Mouse (Mus musculus) lung, embryonic 15.5 days (tissue): Measurements from ENCODE around the gene Asz1. TPM values are rescaled to one million over a fixed set of nuclear protein-coding genes. Genes with fewer than 3 reads are reported as not detected.
A peak's percentile ranks its signal among the peaks of the same experiment; 100 is the strongest.

Experiments used
- ATAC-seq: fragments of 200-750 bp; cut with Nextera tagmentation; 2 replicates; pipeline ENCODE4 v1.8.0; 2017; ENCODE audit warnings: moderate number of reproducible peaks, borderline replicate concordance; ENCODE audit not compliant: low FRiP score, low TSS enrichment; ENCODE audit errors: extremely low read depth
- H3K27ac ChIP-seq: fragments of 300-500 bp; sonication (generic); 2 replicates; pipeline ENCODE4 v1.5.1; 2015; ENCODE audit warnings: moderate library complexity, mild to moderate bottlenecking, inconsistent platforms
- H3K27me3 ChIP-seq: fragments of 300-500 bp; sonication (generic); 2 replicates; pipeline ENCODE4 v1.6.1; 2015; ENCODE audit warnings: inconsistent platforms
- H3K36me3 ChIP-seq: fragments of 300-500 bp; sonication (generic); 2 replicates; pipeline ENCODE4 v1.6.1; 2015; ENCODE audit warnings: inconsistent platforms
- H3K4me1 ChIP-seq: fragments of 300-500 bp; sonication (generic); 2 replicates; pipeline ENCODE4 v1.6.1; 2015; ENCODE audit warnings: inconsistent platforms
- H3K4me2 ChIP-seq: fragments of 300-500 bp; sonication (generic); 2 replicates; pipeline ENCODE4 v1.6.1; 2015; ENCODE audit warnings: inconsistent platforms, mild to moderate bottlenecking, moderate library complexity
- H3K4me3 ChIP-seq: fragments of 300-500 bp; sonication (generic); 2 replicates; pipeline ENCODE4 v1.5.1; 2015; ENCODE audit warnings: mild to moderate bottlenecking, inconsistent platforms
- H3K9ac ChIP-seq: fragments of 300-500 bp; sonication (generic); 2 replicates; pipeline ENCODE4 v1.6.1; 2015; ENCODE audit warnings: inconsistent platforms
- H3K9me3 ChIP-seq: fragments of 300-500 bp; sonication (generic); 2 replicates; pipeline ENCODE4 v1.6.1; 2016; ENCODE audit warnings: inconsistent platforms
- WGBS: fragments of 180-500 bp; shearing (Covaris S2); methylation state at CpG from one replicate; pipeline ENCODE4 v1.1.7; 2015; 5-methylcytosine and 5-hydroxymethylcytosine counted together
- polyA plus RNA-seq: library from polyadenylated mRNA; unstranded; fragments of >200 nt; fragmentation: Nextera tagmentation; extraction: Ambion mirVana; gene quantifications from 2 replicates; pipeline ENCODE4 v1.2.1, GENCODE M21; 2015

The Asz1 gene
- 9.4 and 9.7 TPM in 2 replicates for polyA plus RNA-seq

DNA sequence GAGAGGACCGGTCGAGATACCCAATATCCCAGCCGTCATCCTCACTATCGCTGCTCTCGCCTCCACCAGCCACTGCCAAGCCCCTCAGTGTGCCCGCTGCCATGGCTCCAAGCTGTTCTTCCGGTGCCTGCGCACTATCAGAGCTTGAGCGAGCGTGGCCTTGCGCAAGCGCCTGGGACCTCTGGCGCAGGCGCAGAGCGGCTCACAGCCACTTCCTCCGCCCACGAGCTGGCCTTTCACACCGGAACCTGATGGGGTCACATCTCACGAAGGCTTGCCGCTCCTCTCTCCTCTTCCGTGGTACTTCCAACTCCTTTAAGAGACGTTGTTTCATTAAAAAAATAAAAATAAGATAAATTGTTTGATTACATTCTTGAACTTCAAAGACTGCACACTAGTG lies at the start of gene Asz1:
Gene Asz1 (minus strand): TSS at position 128 of the 400 bp plus-strand sequence.
- ATAC-seq, result no peak
- H3K9ac ChIP-seq, result no peak within 1 kb of the TSS
- H3K27ac ChIP-seq, result no peak within 1 kb of the TSS
- no peaks in the 10 kb centered on the region for H3K4me1 ChIP-seq
- H3K4me3 ChIP-seq, result no peak within 1 kb of the TSS
- WGBS, result 87% methylated on average over 22 of the region's 22 CpGs
- no peaks in the 10 kb centered on the region for H3K9me3 ChIP-seq
- H3K4me2 ChIP-seq, result no peak within 1 kb of the TSS
- no peaks in the 10 kb centered on the region for H3K36me3 ChIP-seq
- no peaks in the 10 kb centered on the region for H3K27me3 ChIP-seq

DNA sequence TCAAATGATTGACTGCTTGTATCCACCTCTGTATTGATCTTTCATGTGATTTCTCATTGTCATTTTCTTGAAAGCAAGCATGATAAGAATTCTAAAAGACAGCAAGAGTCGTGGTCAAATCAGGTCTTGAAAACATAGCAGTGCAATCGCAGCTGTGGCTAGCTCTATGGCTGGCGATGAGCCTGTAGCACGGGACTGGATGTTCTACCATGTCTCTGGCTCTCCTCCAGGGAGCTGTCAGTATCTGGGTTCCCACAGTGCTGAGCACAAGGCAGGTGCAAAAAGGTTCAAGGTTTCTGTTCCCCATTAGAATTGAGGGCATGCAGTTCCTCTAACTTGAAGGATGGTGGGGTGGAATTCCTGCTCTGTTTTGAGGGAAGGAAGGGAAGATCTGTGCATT lies 44.2 kb upstream of the Asz1 start:
- Histone ChIP-seq H3K9ac (no peak overlapping the region), H3K9me3 (no peaks in the 10 kb centered on the region), H3K27ac (no peak overlapping the region), H3K4me1 (no peaks in the 10 kb centered on the region), H3K27me3 (no peaks in the 10 kb centered on the region), H3K36me3 (no peaks in the 10 kb centered on the region), H3K4me2 (no peak overlapping the region), H3K4me3 (no peak overlapping the region)
- no peak for ATAC-seq
- 59% methylated on average over 4 of the region's 4 CpGs for WGBS

DNA sequence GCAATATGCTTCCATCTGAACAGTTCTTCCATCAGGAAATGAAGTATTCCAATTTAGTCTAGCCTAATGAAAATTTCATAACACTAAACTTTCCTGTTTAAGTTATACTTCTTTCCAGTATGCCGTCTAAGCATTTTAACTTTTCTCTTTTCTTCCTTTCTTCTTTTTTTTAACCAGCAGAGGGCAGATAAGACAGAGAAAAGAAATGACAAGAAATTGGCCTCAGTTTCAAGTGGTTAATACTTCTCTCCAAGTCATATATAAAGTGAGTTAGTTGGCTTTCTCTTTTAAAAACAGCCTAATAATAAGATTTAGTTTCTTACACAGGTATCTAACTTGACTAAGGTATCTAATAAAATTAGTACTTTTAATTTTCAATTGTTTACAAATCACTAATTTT lies 26.4 kb upstream of the Asz1 start:
- WGBS, result 20% methylated on average over 1 of the region's 1 CpGs
- Histone ChIP-seq H3K36me3 (no peaks in the 10 kb centered on the region), H3K9me3 (no peaks in the 10 kb centered on the region), H3K4me1 (no peaks in the 10 kb centered on the region), H3K4me3 (no peak overlapping the region), H3K27ac (no peak overlapping the region), H3K9ac (no peak overlapping the region), H3K27me3 (no peaks in the 10 kb centered on the region), H3K4me2 (no peak overlapping the region)
- ATAC-seq, result no peak

DNA sequence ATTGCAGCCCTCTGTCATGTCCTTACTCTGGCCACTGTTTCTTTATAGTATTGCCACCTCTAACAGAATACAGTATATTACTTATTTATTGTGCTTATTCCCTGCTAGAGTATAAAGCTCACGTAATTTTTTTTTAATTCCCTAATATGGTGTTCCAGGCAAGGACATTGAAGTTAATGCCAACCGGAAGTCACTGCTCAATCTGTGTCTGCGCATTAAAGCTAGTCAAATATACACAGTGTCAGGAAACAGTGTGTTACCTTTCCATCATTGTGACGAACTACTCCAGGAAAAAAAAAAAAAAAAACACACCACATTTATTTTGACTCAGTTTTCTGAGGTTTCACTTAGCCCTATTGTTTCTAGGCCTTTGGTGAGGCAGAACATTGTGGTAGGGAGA lies 19.2 kb upstream of the Asz1 start:
- Histone ChIP-seq H3K27me3 (no peaks in the 10 kb centered on the region), H3K4me1 (no peaks in the 10 kb centered on the region), H3K9me3 (no peaks in the 10 kb centered on the region), H3K27ac (no peak overlapping the region), H3K4me3 (no peak overlapping the region), H3K4me2 (no peak overlapping the region), H3K36me3 (no peaks in the 10 kb centered on the region), H3K9ac (no peak overlapping the region)
- 39% methylated on average over 4 of the region's 4 CpGs for WGBS
- ATAC-seq, result no peak

DNA sequence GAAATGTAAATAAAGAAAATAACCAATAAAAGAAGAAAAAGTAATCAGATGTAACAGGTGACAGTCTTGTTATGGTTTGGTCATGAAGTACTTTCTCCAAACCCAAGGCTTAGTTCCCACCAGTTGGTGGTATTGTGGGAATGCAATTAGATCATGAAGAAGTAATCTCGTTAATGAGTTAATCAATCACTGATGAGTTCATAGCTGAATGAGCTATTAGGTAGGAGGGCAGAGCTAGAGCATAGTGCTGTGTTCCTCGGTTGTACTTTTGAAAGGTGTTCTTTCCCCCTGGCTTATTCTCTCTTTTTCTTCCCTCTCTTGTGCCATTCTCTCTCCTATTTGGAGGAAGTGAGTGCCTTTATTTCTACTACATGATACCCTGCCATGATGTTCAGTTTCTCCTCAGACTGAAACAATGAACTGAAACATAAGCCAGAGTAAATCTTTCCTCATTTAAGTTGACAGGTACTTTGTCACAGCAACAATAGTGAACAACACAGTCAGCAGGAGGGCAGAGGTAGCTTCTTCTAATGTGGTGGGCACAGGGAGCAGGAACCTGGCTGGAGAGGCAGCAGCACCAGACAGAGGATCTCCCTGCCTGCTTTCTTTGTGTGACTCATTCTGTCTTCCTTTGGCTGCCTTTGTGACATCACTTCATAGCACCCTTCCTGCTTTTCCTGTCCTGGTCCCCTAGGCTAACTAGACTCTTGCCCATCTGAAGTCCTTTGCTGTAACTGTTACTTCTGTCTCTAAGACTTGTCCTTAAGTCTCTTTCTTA lies 18.5 kb upstream of the Asz1 start:
- no peaks in the 10 kb centered on the region for H3K4me1 ChIP-seq
- no peak overlapping the region for H3K4me2 ChIP-seq
- no peak overlapping the region for H3K27ac ChIP-seq
- ATAC-seq, result no peak
- H3K9me3 ChIP-seq, result no peaks in the 10 kb centered on the region
- WGBS, result 73% methylated on average over 2 of the region's 2 CpGs
- no peaks in the 10 kb centered on the region for H3K27me3 ChIP-seq
- H3K4me3 ChIP-seq, result no peak overlapping the region
- no peak overlapping the region for H3K9ac ChIP-seq
- no peaks in the 10 kb centered on the region for H3K36me3 ChIP-seq

DNA sequence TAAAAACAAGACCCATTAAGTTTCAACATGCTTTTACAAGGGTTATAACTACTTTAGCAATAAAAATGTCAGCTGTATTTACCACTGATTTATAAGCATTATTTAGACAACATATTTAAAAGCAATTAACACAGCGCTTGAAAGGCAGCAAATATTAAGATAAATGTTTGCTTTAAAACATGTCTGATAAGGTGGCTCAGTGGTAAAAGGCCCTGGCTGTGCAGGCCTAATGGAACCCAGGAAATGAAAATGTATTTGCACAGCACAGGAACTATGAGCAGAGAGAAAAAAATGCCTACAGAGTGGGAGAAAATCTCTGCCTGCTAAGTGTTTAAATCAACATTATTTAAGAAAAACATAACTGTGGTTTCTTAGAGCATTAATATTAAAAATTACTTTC lies 12.0 kb downstream of the Asz1 start:
- 24% methylated on average over 1 of the region's 1 CpGs for WGBS
- H3K27me3 ChIP-seq, result no peaks in the 10 kb centered on the region
- H3K36me3 ChIP-seq, result no peaks in the 10 kb centered on the region

DNA sequence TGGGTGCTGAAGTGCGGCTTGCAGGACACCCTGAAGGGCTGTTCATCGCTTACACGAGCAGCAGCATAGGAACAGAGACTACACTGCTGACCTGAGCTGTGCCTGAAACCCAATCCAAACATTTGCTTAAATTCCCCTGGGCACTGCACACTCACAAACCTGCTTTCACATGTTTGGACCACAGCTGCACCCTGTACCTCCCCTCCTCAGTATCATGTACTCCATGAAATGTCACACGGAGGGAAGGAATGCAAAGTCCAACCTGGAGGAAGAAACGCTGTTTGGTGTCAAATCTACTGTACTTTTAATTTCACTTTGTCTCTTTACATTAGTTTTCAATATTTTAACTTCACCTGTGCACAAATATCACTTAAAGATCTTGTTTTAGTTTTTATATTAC lies 19.8 kb downstream of the Asz1 start:
- H3K9me3 ChIP-seq, result no peaks in the 10 kb centered on the region
- no peak overlapping the region for H3K27ac ChIP-seq
- no peaks in the 10 kb centered on the region for H3K4me1 ChIP-seq
- H3K27me3 ChIP-seq, result no peaks in the 10 kb centered on the region
- H3K9ac ChIP-seq, result no peak overlapping the region
- H3K4me3 ChIP-seq, result no peak overlapping the region
- 57% methylated on average over 5 of the region's 5 CpGs for WGBS
- H3K36me3 ChIP-seq, result no peaks in the 10 kb centered on the region
- no peak for ATAC-seq
- H3K4me2 ChIP-seq, result no peak overlapping the region

More for the DNA sequence above, 12.0 kb downstream of the Asz1 start:
- H3K4me3 ChIP-seq, result no peak overlapping the region
- no peaks in the 10 kb centered on the region for H3K4me1 ChIP-seq
- no peak for ATAC-seq
- no peak overlapping the region for H3K9ac ChIP-seq
- H3K4me2 ChIP-seq, result no peak overlapping the region
- no peaks in the 10 kb centered on the region for H3K9me3 ChIP-seq
- H3K27ac ChIP-seq, result no peak overlapping the region

DNA sequence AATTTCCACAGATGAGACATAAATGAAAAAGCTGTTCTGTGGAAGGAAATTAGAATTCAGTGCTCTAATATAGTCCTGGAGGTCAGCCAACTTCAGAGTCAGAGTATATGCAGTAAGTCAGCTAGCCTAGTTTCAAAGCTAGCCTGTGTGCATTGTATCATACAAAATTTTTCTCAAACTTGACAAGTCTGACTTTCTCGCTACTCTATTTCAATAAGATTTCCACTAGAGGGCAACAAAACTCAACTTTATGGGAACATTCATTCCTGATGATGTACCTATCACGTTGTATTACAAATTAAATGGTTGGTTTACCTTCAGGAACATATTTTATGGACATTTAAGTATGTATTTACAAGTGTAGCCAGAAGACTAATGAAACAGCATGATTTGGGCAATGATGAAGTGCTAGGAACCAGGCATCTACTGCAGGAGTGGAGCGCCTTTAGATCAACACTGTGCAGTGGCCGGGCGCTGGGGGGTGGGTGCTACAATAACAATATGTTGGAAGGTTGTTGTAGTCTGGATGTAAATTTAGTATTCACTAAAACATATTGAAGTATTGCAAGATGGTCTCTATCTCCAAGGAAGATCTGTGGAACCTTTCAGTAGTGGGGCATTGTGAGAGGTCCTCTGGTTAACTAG lies 21.6 kb downstream of the Asz1 start:
- Histone ChIP-seq H3K4me1 (no peaks in the 10 kb centered on the region), H3K36me3 (no peaks in the 10 kb centered on the region), H3K9me3 (no peaks in the 10 kb centered on the region), H3K4me2 (no peak overlapping the region), H3K27me3 (no peaks in the 10 kb centered on the region), H3K4me3 (no peak overlapping the region), H3K9ac (no peak overlapping the region), H3K27ac (no peak overlapping the region)
- WGBS, result 59% methylated on average over 5 of the region's 5 CpGs
- ATAC-seq, result no peak

DNA sequence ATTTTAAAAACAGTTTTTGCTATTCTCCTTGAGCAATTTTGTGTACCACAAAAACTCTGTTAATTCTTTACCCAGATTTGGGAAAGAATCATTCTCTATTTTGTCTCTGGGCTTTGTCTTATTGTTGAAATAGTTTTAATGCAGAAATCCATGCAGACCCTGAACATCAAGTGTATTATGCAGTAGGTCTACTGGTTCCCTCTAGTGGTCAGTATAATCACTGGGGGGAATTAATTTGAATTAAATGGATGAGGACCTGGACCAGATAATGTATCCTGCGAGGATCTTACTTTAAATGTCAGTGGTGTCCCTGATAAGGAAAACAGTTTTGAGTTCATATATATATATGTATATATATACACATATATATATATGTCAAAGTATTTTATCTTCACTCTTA lies 30.2 kb downstream of the Asz1 start:
- WGBS, result 19% methylated on average over 1 of the region's 1 CpGs
- Histone ChIP-seq H3K9me3 (no peaks in the 10 kb centered on the region), H3K4me3 (no peak overlapping the region), H3K27ac (no peak overlapping the region), H3K4me2 (no peak overlapping the region), H3K9ac (no peak overlapping the region), H3K27me3 (no peaks in the 10 kb centered on the region), H3K36me3 (no peaks in the 10 kb centered on the region), H3K4me1 (peaks cover 7% of the 10 kb centered on the region; the same call in 1 of the 2 replicates)
- ATAC-seq, result no peak

DNA sequence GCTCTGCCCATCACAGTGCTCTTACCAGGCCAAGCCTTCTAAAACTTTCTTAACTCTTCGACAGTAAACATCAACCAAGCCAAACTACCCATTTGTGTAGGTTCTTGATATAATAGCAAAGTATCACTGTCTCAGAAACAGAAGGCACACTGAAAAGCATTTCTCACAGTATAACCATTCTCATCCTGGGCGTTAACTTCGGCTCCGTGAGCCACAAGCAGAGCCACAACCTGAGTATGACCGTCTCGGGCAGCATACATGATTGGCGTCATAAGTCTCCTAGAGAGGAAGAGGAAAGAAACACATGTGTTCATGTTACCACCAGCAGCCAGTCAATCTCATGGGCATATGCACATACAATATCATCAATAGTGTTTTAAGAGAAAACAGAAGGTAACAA lies 31.9 kb downstream of the Asz1 start:
- H3K4me2 ChIP-seq, result no peak overlapping the region
- H3K27ac ChIP-seq, result peak overlapping the region; percentile 72
- peak; percentile 53; the same call in 1 of the 2 replicates for ATAC-seq
- no peaks in the 10 kb centered on the region for H3K36me3 ChIP-seq
- peaks cover 7% of the 10 kb centered on the region; the same call in 1 of the 2 replicates for H3K4me1 ChIP-seq
- no peaks in the 10 kb centered on the region for H3K9me3 ChIP-seq
- 59% methylated on average over 7 of the region's 7 CpGs for WGBS
- H3K9ac ChIP-seq, result no peak overlapping the region
- no peaks in the 10 kb centered on the region for H3K27me3 ChIP-seq
- H3K4me3 ChIP-seq, result no peak overlapping the region

DNA sequence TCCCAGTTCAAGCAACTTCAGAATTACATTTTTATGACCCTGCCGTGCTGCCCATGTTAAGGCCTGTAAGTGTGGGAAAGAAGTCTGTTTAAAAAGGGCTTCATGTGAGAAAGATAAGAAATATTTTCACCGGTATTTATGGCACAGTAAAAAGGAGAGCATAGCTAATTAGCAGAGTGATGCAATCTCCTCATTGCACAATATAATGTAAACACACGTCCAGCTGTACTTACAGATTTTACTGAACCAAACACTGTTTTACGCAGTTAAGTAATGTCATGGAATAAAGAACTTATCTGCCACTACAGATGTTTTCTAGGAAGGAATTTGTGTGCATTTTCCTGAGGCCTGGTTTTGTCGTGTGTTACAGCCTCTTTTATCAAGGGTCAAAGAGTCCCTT lies 32.3 kb downstream of the Asz1 start:
- no peaks in the 10 kb centered on the region for H3K9me3 ChIP-seq
- no peak overlapping the region for H3K4me2 ChIP-seq
- ATAC-seq, result peak; percentile 91; the same call in 1 of the 2 replicates
- H3K27me3 ChIP-seq, result no peaks in the 10 kb centered on the region
- WGBS, result 14% methylated on average over 5 of the region's 5 CpGs
- peak overlapping the region; percentile 72 for H3K27ac ChIP-seq
- no peaks in the 10 kb centered on the region for H3K36me3 ChIP-seq
- H3K9ac ChIP-seq, result no peak overlapping the region
- H3K4me1 ChIP-seq, result peaks cover 7% of the 10 kb centered on the region; the same call in 1 of the 2 replicates
- no peak overlapping the region for H3K4me3 ChIP-seq

DNA sequence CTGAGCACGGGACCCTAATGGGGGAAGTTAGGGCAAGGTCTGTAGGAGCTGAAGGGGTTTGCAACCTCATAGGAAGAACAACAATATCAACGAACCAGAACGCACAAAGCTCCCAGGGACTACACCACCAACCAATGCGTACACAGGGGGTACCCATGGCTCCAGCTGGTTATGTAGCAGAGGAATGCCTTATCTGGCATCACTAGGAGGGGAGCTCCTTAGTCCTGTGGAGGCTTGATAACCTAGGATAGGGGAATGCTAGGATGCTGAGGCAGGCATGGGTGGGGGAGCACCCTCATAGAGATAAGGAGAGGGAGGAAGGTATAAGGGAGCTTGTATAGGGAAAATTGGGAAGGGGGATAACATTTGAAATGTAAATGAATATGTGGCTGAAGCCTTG lies 51.0 kb downstream of the Asz1 start:
- no peaks in the 10 kb centered on the region for H3K36me3 ChIP-seq
- no peak overlapping the region for H3K4me3 ChIP-seq
- H3K27ac ChIP-seq, result no peak overlapping the region
- H3K4me1 ChIP-seq, result no peaks in the 10 kb centered on the region
- H3K9ac ChIP-seq, result no peak overlapping the region
- 84% methylated on average over 4 of the region's 4 CpGs for WGBS
- no peaks in the 10 kb centered on the region for H3K9me3 ChIP-seq
- no peaks in the 10 kb centered on the region for H3K27me3 ChIP-seq
- no peak for ATAC-seq
- no peak overlapping the region for H3K4me2 ChIP-seq
